11 mouse cellular contexts compared by ENCODE assay signal in the genomic region with DNA sequence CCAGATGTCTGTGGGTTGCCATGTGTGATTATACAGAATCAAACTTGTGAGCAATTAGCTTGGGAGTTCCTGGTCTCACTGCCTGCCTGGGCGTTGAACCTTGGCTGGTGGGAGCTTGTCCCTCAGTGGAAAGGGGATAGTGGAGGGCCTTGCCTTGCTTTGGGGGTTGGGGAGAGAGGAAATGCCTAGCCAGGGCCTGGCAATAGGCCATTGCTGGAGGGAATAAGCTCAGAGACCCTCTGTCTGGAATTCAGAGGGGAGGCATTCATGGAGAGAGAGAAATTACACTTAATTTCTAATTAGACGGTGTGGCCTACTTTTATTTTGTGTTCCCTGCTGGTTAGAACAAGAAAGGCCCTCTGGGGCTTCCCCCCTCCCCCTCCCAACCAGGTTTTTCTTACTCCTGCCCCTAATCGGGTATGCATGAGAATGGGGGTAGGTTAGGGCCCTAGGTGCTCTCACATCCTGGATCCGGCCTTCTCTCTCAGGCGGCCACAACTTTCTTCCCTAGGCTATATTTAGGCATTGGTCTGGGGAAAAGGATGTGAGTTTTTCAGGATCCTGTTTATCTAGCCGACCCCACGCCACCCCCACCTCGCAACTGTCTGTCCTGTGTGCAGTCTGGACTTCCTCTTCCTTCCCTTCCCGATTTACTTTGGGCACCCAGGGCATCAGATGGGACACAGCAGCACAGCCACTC. TPM values are rescaled to one million over a fixed set of nuclear protein-coding genes. Genes with fewer than 3 reads are reported as not detected.
DNase-seq lines count a peak whose midpoint lies in the region; ATAC-seq and TF ChIP-seq lines count a peak whose summit lies in the region.
"Had no signal": no experiment of that assay in that cellular context is flagged by ENCODE, and none has a peak within 500 bp of the region (broad histone marks: within the 10 kb centered on the region; RNA-seq: fewer than 3 reads in every experiment).

No protein-coding gene starts in this region.

- peaks cover 47% of the 10 kb centered on the region; the same call in 1 of the 2 replicates for H3K79me2 ChIP-seq in liver, adult 2 months (ENCODE audit: control insufficient read depth, insufficient read depth, low read length)

- no peak overlapping the region for H3K4me2 ChIP-seq in embryonic facial prominence, embryonic 14.5 days (ENCODE audit: low read depth, low read length)
- H3K4me2 ChIP-seq: embryonic facial prominence, embryonic 15.5 days had no signal

- H3K27me3 ChIP-seq in liver, adult 2 months (ENCODE audit: control insufficient read depth, insufficient read depth, low read length), result no peaks in the 10 kb centered on the region
- no peaks in the 10 kb centered on the region for H3K27me3 ChIP-seq in embryonic facial prominence, embryonic 14.5 days (replicated peaks; ENCODE audit: control insufficient read depth, insufficient read depth, low read length)
- H3K27me3 ChIP-seq: embryonic facial prominence, embryonic 15.5 days had no signal

- DNase-seq in liver, adult 2 months (ENCODE audit: extremely low read depth, low read depth, low spot score), result no peak
- no peak for DNase-seq in liver
- DNase-seq in embryonic facial prominence, embryonic 14.5 days (ENCODE audit: low spot score), result peak; percentile 14
- DNase-seq in kidney, postnatal 10 days, result peak; percentile 63
- DNase-seq in lung, postnatal 4 days, result peak; percentile 58 to 76
- DNase-seq in left cerebral cortex, postnatal 4 days, result no peak
- DNase-seq: thymus, adult 18-20 months had no signal

- no peak for TF ChIP-seq CTCF in liver, adult 2 months (IDR thresholded peaks at IDR 0.05; ENCODE audit: low read depth, low read length)

- no peaks in the 10 kb centered on the region for H3K9me3 ChIP-seq in embryonic facial prominence, embryonic 14.5 days (ENCODE audit: control insufficient read depth, low read length)
- H3K9me3 ChIP-seq: embryonic facial prominence, embryonic 15.5 days had no signal

- no peak for ATAC-seq in embryonic facial prominence, embryonic 14.5 days (ENCODE audit: low read depth)
- no peak for ATAC-seq in activated CD4-positive, CD25-positive, alpha-beta regulatory T cell, adult 4 months
- no peak for ATAC-seq in frontal cortex, adult (ENCODE audit: low TSS enrichment)

- WGBS in liver, adult 2 months, result 64% methylated on average over 9 of the region's 9 CpGs
- 24% methylated on average over 9 of the region's 9 CpGs for WGBS in embryonic facial prominence, embryonic 14.5 days

- peak overlapping the region; percentile 54 for H3K27ac ChIP-seq in liver, adult 2 months (replicated peaks; ENCODE audit: insufficient read depth, low read depth, low read length)
- H3K27ac ChIP-seq in embryonic facial prominence, embryonic 14.5 days (replicated peaks; ENCODE audit: low read depth, low read length), result no peak overlapping the region; the same call in 1 of the 2 replicates
- H3K27ac ChIP-seq: embryonic facial prominence, embryonic 15.5 days had no signal

- intact Hi-C loops in left cerebral cortex, postnatal 4 days (cut with DNase I), result no loop called here

- H3K4me1 ChIP-seq in liver, adult 2 months (ENCODE audit: control insufficient read depth, insufficient read depth, low read length), result peaks cover 26% of the 10 kb centered on the region
- no peaks in the 10 kb centered on the region for H3K4me1 ChIP-seq in embryonic facial prominence, embryonic 14.5 days (ENCODE audit: control insufficient read depth, insufficient read depth, low read length)

- H3K36me3 ChIP-seq in liver, adult 2 months (ENCODE audit: control insufficient read depth, insufficient read depth, low read length), result peaks cover 5% of the 10 kb centered on the region
- H3K36me3 ChIP-seq in embryonic facial prominence, embryonic 14.5 days (ENCODE audit: control insufficient read depth, insufficient read depth, low read length), result peaks cover 21% of the 10 kb centered on the region; the same call in 1 of the 2 replicates

- H3K9ac ChIP-seq in liver, adult 2 months (ENCODE audit: low read depth, low read length), result no peak overlapping the region
- no peak overlapping the region for H3K9ac ChIP-seq in embryonic facial prominence, embryonic 14.5 days (ENCODE audit: low read depth, low read length)
- H3K9ac ChIP-seq: embryonic facial prominence, embryonic 15.5 days had no signal

- no peak for TF ChIP-seq POLR2A in liver, adult 2 months (IDR thresholded peaks at IDR 0.05; ENCODE audit: extremely low read depth, insufficient read depth, low read length)

- H3K4me3 ChIP-seq in liver, adult 2 months (ENCODE audit: insufficient read depth, low read depth, low read length), result no peak overlapping the region
- no peak overlapping the region for H3K4me3 ChIP-seq in embryonic facial prominence, embryonic 14.5 days (ENCODE audit: low read depth, low read length)
- H3K4me3 ChIP-seq: embryonic facial prominence, embryonic 15.5 days had no signal

RNA-seq across cellular contexts. Expression of gene Gm10277, which starts 11.7 kb away (rescaled TPM):
- not detected in 2 replicates for total RNA-seq in liver, adult 2 months (2014; rRNA removed)
- polyA plus RNA-seq in liver, adult 2 months (2012; rRNA removed), result not detected in 2 replicates
- 0.26 and 0.46 TPM in 2 replicates for polyA plus RNA-seq in embryonic facial prominence, embryonic 14.5 days (2014; fragmentation: Nextera tagmentation; extraction: Ambion mirVana)
- polyA plus RNA-seq in activated CD4-positive, CD25-positive, alpha-beta regulatory T cell, adult 4 months (2017; shearing (Covaris generic)), result under 1 TPM; 0.20 to 0.57 TPM
- total RNA-seq in left cerebral cortex, postnatal 4 days (2021), result not detected

RNA-seq across cellular contexts. Expression of gene Myo18a, which starts 12.8 kb away (rescaled TPM):
- 28.6 and 33.7 TPM in 2 replicates for total RNA-seq in liver, adult 2 months (2014; rRNA removed)
- polyA plus RNA-seq in liver, adult 2 months (2012; rRNA removed), result 33.8 and 42.0 TPM in 2 replicates
- polyA plus RNA-seq in embryonic facial prominence, embryonic 14.5 days (2014; fragmentation: Nextera tagmentation; extraction: Ambion mirVana), result 39.8 and 44.1 TPM in 2 replicates
- 10 to 100 TPM; 22.1 to 29.7 TPM for polyA plus RNA-seq in activated CD4-positive, CD25-positive, alpha-beta regulatory T cell, adult 4 months (2017; shearing (Covaris generic))
- total RNA-seq in left cerebral cortex, postnatal 4 days (2021), result 100 to 1,000 TPM; 146 to 151 TPM

RNA-seq across cellular contexts. Expression of gene Cryba1, which starts 50.8 kb away (rescaled TPM):
- total RNA-seq in liver, adult 2 months (2014; rRNA removed), result not detected in 2 replicates
- not detected in 2 replicates for polyA plus RNA-seq in liver, adult 2 months (2012; rRNA removed)
- not detected in 2 replicates for polyA plus RNA-seq in embryonic facial prominence, embryonic 14.5 days (2014; fragmentation: Nextera tagmentation; extraction: Ambion mirVana)
- under 1 TPM in 1 of 2 experiments, not detected in 1; 0.73 TPM for polyA plus RNA-seq in activated CD4-positive, CD25-positive, alpha-beta regulatory T cell, adult 4 months (2017; shearing (Covaris generic))
- under 1 TPM; 0.26 to 0.52 TPM for total RNA-seq in left cerebral cortex, postnatal 4 days (2021)
- polyA plus RNA-seq: large intestine, adult 2 months had no signal

Comparison
In these comparisons a context has a peak if more than half of its experiments do, and no peak if none do; other contexts are left out.
1. DNase-seq: peak in embryonic facial prominence, embryonic 14.5 days (single experiment), kidney, postnatal 10 days (single experiment) and lung, postnatal 4 days (2 of 2); none in liver, adult 2 months (single experiment), liver (single experiment) and left cerebral cortex, postnatal 4 days (single experiment).